Mouse (Mus musculus) G1E (cell line): Measurements from ENCODE around the gene Jazf1. TPM values are rescaled to one million over a fixed set of nuclear protein-coding genes. Genes with fewer than 3 reads are reported as not detected.

Experiments used
- ATAC-seq: 2 replicates; pipeline ENCODE4 v1.8.0; 2016; ENCODE audit warnings: mild to moderate bottlenecking; ENCODE audit not compliant: insufficient number of reproducible peaks, poor library complexity, low FRiP score, severe bottlenecking; ENCODE audit errors: extremely low read depth
- DNase-seq: peaks from one replicate; pipeline ENCODE4 v3.0.0; 2012; ENCODE audit warnings: low spot score
- H3K27me3 ChIP-seq: 2 replicates; pipeline ENCODE4 v1.6.1; 2012; ENCODE audit warnings: mild to moderate bottlenecking, low read length, inconsistent platforms; ENCODE audit not compliant: insufficient read depth
- H3K36me3 ChIP-seq: replicated peaks from 2 replicates; pipeline ENCODE3; 2012; ENCODE audit warnings: mild to moderate bottlenecking, inconsistent platforms
- H3K4me1 ChIP-seq: 2 replicates; pipeline ENCODE4 v1.6.1; 2012; ENCODE audit warnings: low read depth, low read length, inconsistent platforms, mixed read lengths; ENCODE audit not compliant: insufficient read depth
- H3K4me3 ChIP-seq: 2 replicates; pipeline ENCODE4 v1.5.1; 2012; ENCODE audit warnings: low read depth, mild to moderate bottlenecking, inconsistent platforms, low read length, moderate library complexity, mixed read lengths
- H3K9me3 ChIP-seq: replicated peaks from 2 replicates; pipeline ENCODE4 v1.6.1; 2012; ENCODE audit warnings: inconsistent platforms
- CTCF ChIP-seq: IDR thresholded peaks from 2 replicates; pipeline ENCODE4 v1.5.1; 2012; ENCODE audit warnings: low read depth, low read length, inconsistent platforms, mixed read lengths
- GATA1 ChIP-seq: IDR thresholded peaks from 2 replicates; pipeline ENCODE4 v1.6.1; 2012; ENCODE audit warnings: borderline replicate concordance, low read length, inconsistent platforms, mixed read lengths
- GATA2 ChIP-seq: IDR thresholded peaks from 2 replicates; pipeline ENCODE4 v1.6.1; 2012; ENCODE audit warnings: low read depth, low read length, inconsistent platforms, borderline replicate concordance
- POLR2AphosphoS5 ChIP-seq: IDR thresholded peaks from 2 replicates; pipeline ENCODE4 v1.6.1; 2012; ENCODE audit warnings: low read depth, low read length, inconsistent platforms; ENCODE audit not compliant: insufficient replicate concordance
- TAL1 ChIP-seq: conservative IDR thresholded peaks from 2 replicates; pipeline ENCODE4 v1.6.1; 2012; ENCODE audit warnings: low read depth, low read length, inconsistent platforms, mixed read lengths
- polyA plus RNA-seq: library from polyadenylated mRNA; stranded (reverse); fragments of >175 nt; gene quantifications from 2 replicates; pipeline ENCODE4 v1.2.3, GENCODE M21; 2012
- total RNA-seq, 2 experiments: library from RNA; stranded (forward) in 1 of 2; stranded (reverse) in 1 of 2; fragments of 200-1000 nt in 1 of 2; fragments of >200 nt in 1 of 2; fragmentation: Nextera tagmentation in 1 of 2; gene quantifications; 2 replicates each; pipeline ENCODE4 v1.2.3; 2014 to 2017

The Jazf1 gene
- total and polyA plus RNA-seq, 3 experiments = not detected

- ATAC-seq = no peak
- Histone ChIP-seq H3K36me3 (no peaks in the 10 kb centered on the region), H3K9me3 (no peaks in the 10 kb centered on the region), H3K4me3 (no peak overlapping the region), H3K4me1 (no peaks in the 10 kb centered on the region), H3K27me3 (peaks cover 4% of the 10 kb centered on the region)
- TF ChIP-seq POLR2AphosphoS5 = no peak
- DNase-seq = no peak
These were observed 174.0 kb downstream of the Jazf1 start for GRCm38 (mm10) chr6:52894501-52894823.

GRCm38 (mm10) chr6:52893811-52894500, 174.5 kb downstream of the Jazf1 start:
- Histone ChIP-seq H3K27me3 (peaks cover 9% of the 10 kb centered on the region), H3K4me1 (no peaks in the 10 kb centered on the region), H3K36me3 (no peaks in the 10 kb centered on the region), H3K4me3 (no peak overlapping the region), H3K9me3 (no peaks in the 10 kb centered on the region)
- no peak for TF ChIP-seq CTCF
- DNase-seq (no peak), ATAC-seq (no peak)

GRCm38 (mm10) chr6:52892978-52893377, 175.5 kb downstream of the Jazf1 start:
- H3K9me3 ChIP-seq = no peaks in the 10 kb centered on the region
- no peak for DNase-seq
- no peaks in the 10 kb centered on the region for H3K36me3 ChIP-seq
- no peak for TF ChIP-seq GATA1
- TF ChIP-seq GATA2 = no peak
- TF ChIP-seq POLR2AphosphoS5 = no peak
- no peak for TF ChIP-seq TAL1
- TF ChIP-seq CTCF = no peak
- no peak overlapping the region for H3K4me3 ChIP-seq
- no peaks in the 10 kb centered on the region for H3K4me1 ChIP-seq
- no peak for ATAC-seq
- H3K27me3 ChIP-seq = peaks cover 11% of the 10 kb centered on the region

- DNase-seq (no peak), ATAC-seq (no peak)
- no peak overlapping the region for H3K4me3 ChIP-seq
- H3K9me3 ChIP-seq = no peaks in the 10 kb centered on the region
- H3K36me3 ChIP-seq = no peaks in the 10 kb centered on the region
- H3K27me3 ChIP-seq = peaks cover 17% of the 10 kb centered on the region
- H3K4me1 ChIP-seq = no peaks in the 10 kb centered on the region
- TF ChIP-seq CTCF = no peak
- no peak for TF ChIP-seq GATA2
These were observed 180.8 kb downstream of the Jazf1 start for GRCm38 (mm10) chr6:52887541-52888203.

GRCm38 (mm10) chr6:52883773-52884172, 184.7 kb downstream of the Jazf1 start:
- DNase-seq = no peak
- peaks cover 8% of the 10 kb centered on the region; the same call in 1 of the 2 replicates for H3K27me3 ChIP-seq
- H3K9me3 ChIP-seq = no peaks in the 10 kb centered on the region
- H3K4me3 ChIP-seq = no peak overlapping the region
- no peaks in the 10 kb centered on the region for H3K36me3 ChIP-seq
- TF ChIP-seq TAL1 (no peak), POLR2AphosphoS5 (no peak), CTCF (no peak), GATA2 (no peak), GATA1 (no peak)
- no peak for ATAC-seq
- no peaks in the 10 kb centered on the region for H3K4me1 ChIP-seq

- no peaks in the 10 kb centered on the region for H3K9me3 ChIP-seq
- DNase-seq = no peak
These were observed 191.3 kb downstream of the Jazf1 start for GRCm38 (mm10) chr6:52877176-52877575.

GRCm38 (mm10) chr6:52871306-52871705, 197.1 kb downstream of the Jazf1 start:
- no peak overlapping the region for H3K4me3 ChIP-seq
- H3K36me3 ChIP-seq = no peaks in the 10 kb centered on the region
- H3K27me3 ChIP-seq = 0 out of 2 replicates have a peak, but pooled peaks cover 5% of the 10 kb centered on the region
- ATAC-seq = no peak
- no peaks in the 10 kb centered on the region for H3K4me1 ChIP-seq
- TF ChIP-seq CTCF = no peak
- no peak for TF ChIP-seq GATA2
- no peak for TF ChIP-seq TAL1
- no peak for TF ChIP-seq GATA1
- TF ChIP-seq POLR2AphosphoS5 = no peak
- H3K9me3 ChIP-seq = no peaks in the 10 kb centered on the region
- no peak for DNase-seq

More at GRCm38 (mm10) chr6:52877176-52877575, 191.3 kb downstream of the Jazf1 start:
- no peak for TF ChIP-seq GATA2
- no peak for TF ChIP-seq TAL1
- TF ChIP-seq CTCF = no peak
- no peak for TF ChIP-seq GATA1
- no peak for TF ChIP-seq POLR2AphosphoS5
- Histone ChIP-seq H3K27me3 (peaks cover 10% of the 10 kb centered on the region), H3K36me3 (no peaks in the 10 kb centered on the region), H3K4me3 (no peak overlapping the region), H3K4me1 (no peaks in the 10 kb centered on the region)
- ATAC-seq = no peak
